Mouse (Mus musculus): ENCODE measurements at regions not wholly inside any gene's neighbourhood (a gene's known extent, or its start where the extent isn't known, plus 50 kb on each side); places are given as distances from the start of the nearest gene placed in this dataset.

DNA sequence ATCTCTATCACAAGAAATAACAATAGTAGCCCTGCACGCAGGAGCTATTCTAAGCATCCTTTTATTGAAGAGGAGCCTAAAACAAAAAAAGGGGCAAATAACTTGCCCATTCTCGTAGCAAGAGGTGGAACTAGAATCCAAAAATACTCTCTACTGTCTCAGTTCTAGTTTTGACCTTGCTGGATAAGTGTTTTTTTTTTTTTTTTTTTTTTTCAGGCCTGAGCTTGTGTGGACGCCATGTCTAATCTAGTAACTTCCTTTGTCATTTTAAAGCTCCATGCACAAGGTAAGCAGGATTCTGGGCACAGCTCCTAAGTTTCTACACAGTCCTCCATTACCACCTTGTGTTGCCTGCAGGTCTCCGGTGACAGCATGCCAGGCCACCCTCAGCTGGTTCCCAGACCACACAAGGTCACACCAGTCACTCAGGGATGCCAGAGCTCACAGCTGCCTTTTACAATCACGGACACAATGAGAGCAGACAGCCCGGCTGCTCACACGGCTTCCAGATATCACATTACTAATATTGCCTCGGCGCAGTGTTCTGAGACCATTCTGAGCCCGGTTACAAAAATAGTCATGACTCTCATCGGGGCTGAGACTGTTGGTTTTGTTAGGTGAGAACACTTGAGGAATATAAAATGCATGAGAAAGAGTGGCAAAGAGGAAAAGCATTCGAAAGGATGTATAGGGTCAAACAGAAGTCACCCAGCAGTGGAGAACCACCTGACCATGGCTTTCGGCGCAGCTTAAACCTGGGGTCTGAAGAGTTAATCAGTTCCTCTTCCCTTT lies 124.7 kb upstream of the Tank start:
- TF ChIP-seq POLR2A (IDR thresholded peaks at IDR 0.05; ENCODE audit: insufficient read depth, low read length) (no peak), CTCF (IDR thresholded peaks at IDR 0.05; ENCODE audit: low read depth, low read length) (no peak)

Data from ES-Bruce4 (cell line).